Mouse (Mus musculus) C2C12 (cell line): ENCODE results near the gene Sub1.

Experiments
- CEBPB ChIP-seq: IDR thresholded peaks from one replicate; pipeline ENCODE4 v1.6.1; 2011; ENCODE audit warnings: low read depth, mild to moderate bottlenecking, control low read depth, moderate library complexity
- CTCF ChIP-seq: IDR thresholded peaks from one replicate; pipeline ENCODE4 v1.5.1; 2011; ENCODE audit not compliant: control insufficient read depth, insufficient read depth, insufficient read length
- FOSL1 ChIP-seq: IDR thresholded peaks from one replicate; pipeline ENCODE4 v1.8.0; 2011; ENCODE audit warnings: mild to moderate bottlenecking, low read length; ENCODE audit not compliant: poor library complexity, insufficient read depth, severe bottlenecking
- MAX ChIP-seq: IDR thresholded peaks from one replicate; pipeline ENCODE4 v1.6.1; 2011; ENCODE audit warnings: mild to moderate bottlenecking, control low read depth
- MYOG ChIP-seq: IDR thresholded peaks from one replicate; pipeline ENCODE4 v1.6.1; 2011; ENCODE audit not compliant: control insufficient read depth, insufficient read length; ENCODE audit errors: extremely low read depth
- USF1 ChIP-seq: IDR thresholded peaks from one replicate; pipeline ENCODE4 v1.6.1; 2011; ENCODE audit warnings: low read depth, mild to moderate bottlenecking, control low read depth, moderate library complexity

DNA sequence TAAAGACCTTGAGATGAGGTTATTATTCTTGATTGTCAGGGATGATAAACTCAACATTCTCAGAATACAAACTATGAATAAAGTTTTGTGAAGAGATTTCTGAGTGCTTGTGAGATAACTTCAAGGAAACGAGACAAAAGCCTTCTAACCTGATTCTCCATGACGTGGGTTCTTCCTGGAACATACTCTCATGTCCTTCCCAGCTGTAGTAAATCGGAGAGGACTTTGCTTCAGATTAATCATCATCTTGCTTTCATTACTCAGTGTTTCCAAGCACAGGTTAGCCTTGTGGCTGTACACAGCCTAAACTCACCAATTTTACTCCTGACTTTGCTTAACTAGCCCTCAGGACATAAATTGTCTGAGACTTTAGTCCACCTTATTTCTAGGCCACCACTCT is 44.6 kb downstream of the Sub1 start:
- TF ChIP-seq CTCF = no peak
- no peak for TF ChIP-seq USF1
- TF ChIP-seq FOSL1 = no peak
- TF ChIP-seq MAX = no peak
- no peak for TF ChIP-seq CEBPB
- no peak for TF ChIP-seq MYOG
